Mouse (Mus musculus): ENCODE measurements around the gene Ttc33.
A peak's percentile ranks its signal among the peaks of the same experiment; 100 is the strongest.

Ttc33 gene

GRCm38 (mm10) chr15:5185366-5186292 is at the start of gene Ttc33:
TSS of gene Ttc33 (plus strand) at chr15:5185525.
- DNase-seq (ENCODE audit: low spot score in 2 of 2), result peak; percentile 38 to 86

GRCm38 (mm10) chr15:5138021-5138856 is 47.1 kb upstream of the Ttc33 start:
- DNase-seq (ENCODE audit: low spot score in 2 of 2), result no peak

- no peak for DNase-seq (ENCODE audit: low spot score in 2 of 2)
Measured at GRCm38 (mm10) chr15:5139366-5139765, 46.0 kb upstream of the Ttc33 start.

- DNase-seq (ENCODE audit: low spot score in 2 of 2), result no peak
Measured at GRCm38 (mm10) chr15:5139863-5140262, 45.5 kb upstream of the Ttc33 start.

GRCm38 (mm10) chr15:5140357-5140756 is 45.0 kb upstream of the Ttc33 start:
- DNase-seq (ENCODE audit: low spot score in 2 of 2), result no peak

GRCm38 (mm10) chr15:5142047-5142446 is 43.3 kb upstream of the Ttc33 start:
- no peak for DNase-seq (ENCODE audit: low spot score in 2 of 2)

DNA sequence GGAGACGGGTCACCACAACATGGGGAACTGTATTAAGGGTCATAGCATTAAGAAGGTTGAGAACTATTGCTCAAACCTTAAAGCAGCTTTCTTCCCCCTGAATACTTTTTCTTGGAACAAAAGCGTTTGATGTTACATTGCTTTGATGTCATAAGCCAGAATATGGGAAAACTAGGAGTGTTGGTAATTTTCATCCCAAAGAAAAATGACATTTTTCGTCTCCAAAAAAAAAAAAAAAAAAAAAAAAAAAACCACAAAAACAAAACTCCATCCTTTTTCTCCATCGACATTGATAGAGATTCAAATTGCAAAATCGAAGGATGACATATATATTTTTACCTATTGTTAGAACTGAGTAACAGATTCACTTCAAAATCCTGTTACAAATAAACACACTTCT is 42.6 kb upstream of the Ttc33 start:
- DNase-seq (ENCODE audit: low spot score in 2 of 2), result no peak

DNA sequence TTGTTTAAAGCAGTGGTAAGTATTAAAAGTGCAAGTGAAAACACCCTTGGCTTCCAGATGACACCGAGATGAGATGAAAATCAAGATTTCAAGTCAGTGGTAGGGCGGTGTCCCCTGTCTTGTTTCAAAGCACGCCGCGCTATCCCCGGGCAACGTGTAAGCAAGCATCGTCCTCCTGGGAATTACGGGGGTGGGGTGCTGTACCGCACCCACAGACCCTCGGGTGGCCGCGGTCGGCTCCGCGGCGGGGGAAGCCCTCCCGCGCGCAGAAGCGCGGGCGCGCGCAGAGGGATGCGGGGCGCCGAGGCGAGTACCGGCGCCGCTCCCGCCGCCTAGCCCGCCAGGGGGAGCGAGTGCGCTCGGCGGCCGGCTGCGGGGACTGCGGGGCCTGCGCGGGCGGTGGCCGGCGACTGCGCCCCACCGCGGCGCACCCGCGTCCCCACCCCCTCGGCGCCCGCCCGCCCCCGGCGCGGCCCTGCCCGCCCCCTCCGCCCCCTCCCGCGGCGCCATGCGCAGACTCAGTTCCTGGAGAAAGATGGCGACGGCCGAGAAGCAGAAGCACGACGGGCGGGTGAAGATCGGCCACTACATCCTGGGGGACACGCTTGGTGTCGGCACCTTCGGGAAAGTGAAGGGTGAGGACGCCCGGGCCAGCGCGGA is 41.8 kb upstream of the Ttc33 start, which contains the start of gene Prkaa1:
Prkaa1 (plus strand) TSS at position 501 of the 660 bp plus-strand sequence.
- peak; percentile 33 to 52 for DNase-seq (ENCODE audit: low spot score in 2 of 2)

GRCm38 (mm10) chr15:5144021-5144778 is 41.1 kb upstream of the Ttc33 start:
- DNase-seq (ENCODE audit: low spot score in 2 of 2), result peak in 1 of 2 experiments; percentile 46

DNA sequence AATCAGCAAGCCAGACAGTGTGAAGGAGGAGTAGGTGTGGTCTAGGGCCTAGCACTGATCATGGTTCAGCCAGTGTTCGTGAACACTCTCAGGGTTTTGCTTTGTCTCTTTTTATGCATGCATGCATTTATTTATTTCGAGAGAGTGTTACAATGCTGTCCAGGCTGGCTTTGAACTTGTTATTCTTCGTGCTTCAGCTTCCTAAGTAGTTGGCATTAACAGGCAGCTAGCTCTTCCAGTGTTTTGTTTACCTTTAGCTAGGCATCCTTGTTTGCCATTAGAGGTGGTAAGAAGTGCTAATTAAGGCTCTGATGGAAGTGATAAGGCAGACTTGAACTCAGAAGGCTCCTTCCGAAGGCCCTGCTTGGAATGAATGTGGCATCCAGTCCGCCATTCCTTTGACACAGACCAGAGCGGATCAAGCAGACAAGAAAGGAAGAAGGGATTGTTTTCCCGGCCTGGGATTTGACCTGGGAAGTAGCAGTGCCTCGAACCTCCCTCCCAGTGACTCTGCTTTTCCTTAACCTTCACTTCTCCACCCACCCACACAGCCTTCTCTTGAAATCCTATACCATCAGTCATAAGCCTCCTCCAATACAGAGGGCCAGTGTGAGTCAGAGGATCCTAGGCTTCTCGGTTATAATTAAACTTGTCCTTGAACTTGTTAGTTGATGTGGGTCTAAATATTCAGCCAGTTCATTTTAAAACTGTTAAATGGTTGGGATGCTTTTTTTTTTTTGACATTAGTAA is 40.0 kb upstream of the Ttc33 start:
- no peak for DNase-seq (ENCODE audit: low spot score in 2 of 2)

GRCm38 (mm10) chr15:5149187-5149586 is 36.1 kb upstream of the Ttc33 start:
- no peak for DNase-seq (ENCODE audit: low spot score in 2 of 2)

GRCm38 (mm10) chr15:5152171-5152570 is 33.2 kb upstream of the Ttc33 start:
- no peak for DNase-seq (ENCODE audit: low spot score in 2 of 2)

GRCm38 (mm10) chr15:5154621-5155020 is 30.7 kb upstream of the Ttc33 start:
- no peak for DNase-seq (ENCODE audit: low spot score in 2 of 2)

GRCm38 (mm10) chr15:5155093-5155492 is 30.2 kb upstream of the Ttc33 start:
- DNase-seq (ENCODE audit: low spot score in 2 of 2), result no peak

DNA sequence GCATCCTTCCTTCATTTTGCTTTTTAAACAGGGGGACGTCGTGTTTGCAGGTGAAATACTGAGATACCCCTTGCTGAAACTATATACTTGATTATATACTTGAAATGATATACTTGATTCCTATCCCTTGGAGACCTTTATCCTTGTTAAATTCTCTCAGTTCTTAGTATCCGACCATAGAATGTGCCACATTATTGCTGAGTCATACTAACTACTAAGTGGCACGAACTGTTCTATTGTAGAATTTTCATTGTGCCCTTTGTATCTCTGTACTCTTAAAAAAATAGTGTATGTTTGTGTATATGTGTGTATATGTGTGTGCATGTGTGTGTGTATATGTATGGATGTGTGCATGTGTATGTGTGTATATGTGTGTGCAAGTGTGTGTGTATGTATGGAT is 29.0 kb upstream of the Ttc33 start:
- no peak for DNase-seq (ENCODE audit: low spot score in 2 of 2)

DNA sequence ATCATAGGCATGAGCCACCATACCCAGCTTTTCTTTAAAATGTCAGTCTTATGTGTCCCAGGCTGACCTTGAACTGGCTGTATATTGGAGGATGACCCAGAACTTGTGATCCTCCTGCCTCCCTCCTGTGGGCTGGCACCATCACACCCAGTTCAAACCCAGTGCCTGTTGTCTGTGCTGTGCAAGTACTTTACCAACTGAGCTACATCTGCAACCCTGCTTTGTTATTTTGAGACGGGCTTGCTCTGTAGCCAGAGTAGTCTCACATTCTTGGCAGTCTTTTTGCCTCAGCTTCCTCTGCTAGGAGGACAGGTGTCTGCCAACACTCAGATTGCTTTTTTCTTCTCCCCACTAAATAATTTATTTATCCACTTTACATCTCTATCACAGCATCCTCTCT is 27.9 kb upstream of the Ttc33 start:
- no peak for DNase-seq (ENCODE audit: low spot score in 2 of 2)

DNA sequence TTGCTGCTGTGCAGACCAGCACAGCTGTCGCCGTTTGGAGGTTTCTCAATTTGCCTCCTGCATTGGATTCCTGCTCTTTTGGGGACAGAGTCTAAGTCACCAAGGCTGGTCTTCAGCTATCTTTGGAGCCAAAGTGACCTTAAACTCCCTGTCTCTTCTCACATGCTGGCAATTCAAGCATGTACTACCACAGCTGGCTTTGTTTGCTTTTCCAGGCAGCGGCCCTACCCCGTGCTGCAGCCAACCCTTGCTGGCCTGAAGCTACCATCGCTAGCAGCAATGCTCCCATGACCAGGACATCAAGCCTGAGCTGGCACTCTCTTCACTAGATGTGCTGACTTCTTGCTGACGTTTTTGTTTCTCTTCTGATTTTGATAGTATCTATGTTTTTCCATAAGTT is 26.5 kb upstream of the Ttc33 start:
- DNase-seq (ENCODE audit: low spot score in 2 of 2), result no peak

GRCm38 (mm10) chr15:5165121-5165773 is 20.1 kb upstream of the Ttc33 start:
- DNase-seq (ENCODE audit: low spot score in 2 of 2), result no peak

- DNase-seq (ENCODE audit: low spot score in 2 of 2), result no peak
Measured at GRCm38 (mm10) chr15:5173217-5173820, 12.0 kb upstream of the Ttc33 start.

Measured in left cerebral cortex, adult 9 months (tissue).